Mouse (Mus musculus) skeletal muscle tissue, adult 2 months (tissue): ENCODE results near the gene Msi1.
"Not testable (repeated sequence)": the region's sequence is repeated elsewhere in the genome, so short reads cannot be mapped to it uniquely, and the experiment has no call there.

Experiments used
- DNase-seq: peaks from one replicate; pipeline ENCODE4 v3.0.0-alpha.2; 2012; ENCODE audit warnings: low read depth, low spot score

Msi1 gene

DNA sequence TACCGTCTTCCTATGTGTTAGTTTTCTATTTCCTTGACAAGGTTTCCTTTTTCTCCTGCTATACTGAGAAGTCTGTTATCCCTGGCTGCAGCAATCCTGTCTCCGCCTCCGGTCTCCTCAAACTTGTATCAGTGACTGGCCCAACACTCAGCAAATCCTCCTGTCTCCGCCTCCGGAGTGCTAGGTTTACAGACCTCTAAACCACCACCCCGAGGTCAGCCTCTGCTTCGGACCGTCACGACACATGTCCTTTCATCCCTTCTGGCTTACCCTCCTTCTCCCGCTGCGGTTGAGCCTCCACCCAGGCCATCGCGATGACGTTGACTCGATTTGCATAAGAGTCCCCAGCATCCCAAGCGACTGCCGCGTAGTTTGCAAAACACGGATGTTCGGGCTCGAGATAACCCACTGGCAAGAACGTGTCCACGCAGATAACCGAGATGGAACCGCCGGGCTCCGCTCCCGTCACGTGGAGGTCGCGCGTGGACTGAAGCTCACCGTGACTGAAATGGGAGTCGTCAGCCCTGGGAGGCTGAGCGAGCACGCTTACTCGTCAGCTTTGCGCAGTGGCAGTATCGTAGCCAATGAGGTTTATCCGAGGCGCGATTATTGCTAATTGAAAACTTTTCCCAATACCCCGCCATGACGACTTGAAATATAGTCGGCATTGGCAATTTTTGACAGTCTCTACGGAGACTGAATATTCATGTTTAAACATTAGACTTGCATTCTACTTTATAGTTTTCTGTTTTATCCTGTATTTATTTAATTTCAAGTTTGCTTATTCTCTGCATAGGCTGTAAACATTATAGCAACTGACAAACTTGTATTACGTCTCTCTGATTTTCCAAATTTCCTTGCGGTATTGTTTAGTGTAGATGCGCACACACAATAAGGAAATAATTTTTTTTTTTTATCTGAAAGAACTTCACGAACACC lies 60.6 kb downstream of the Msi1 start:
- DNase-seq: peak; percentile 97

DNA sequence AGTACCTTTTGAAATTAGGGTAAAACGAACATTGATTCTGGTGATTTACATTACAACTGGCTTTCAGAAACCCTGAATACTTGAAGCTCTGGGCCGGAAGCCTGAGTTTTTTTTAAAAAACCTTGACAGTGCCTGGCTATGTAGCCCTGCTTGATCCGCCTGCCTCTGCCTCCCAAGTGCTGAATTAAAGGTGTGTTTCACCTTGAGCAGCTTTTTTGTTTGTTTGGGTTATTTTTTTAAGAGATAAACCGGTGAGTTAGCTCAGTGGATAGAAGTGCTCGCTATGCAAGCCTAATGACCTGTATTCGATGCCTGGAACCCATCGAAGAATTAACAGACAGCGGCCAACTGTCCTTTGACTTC lies 61.2 kb downstream of the Msi1 start:
- DNase-seq: no peak

DNA sequence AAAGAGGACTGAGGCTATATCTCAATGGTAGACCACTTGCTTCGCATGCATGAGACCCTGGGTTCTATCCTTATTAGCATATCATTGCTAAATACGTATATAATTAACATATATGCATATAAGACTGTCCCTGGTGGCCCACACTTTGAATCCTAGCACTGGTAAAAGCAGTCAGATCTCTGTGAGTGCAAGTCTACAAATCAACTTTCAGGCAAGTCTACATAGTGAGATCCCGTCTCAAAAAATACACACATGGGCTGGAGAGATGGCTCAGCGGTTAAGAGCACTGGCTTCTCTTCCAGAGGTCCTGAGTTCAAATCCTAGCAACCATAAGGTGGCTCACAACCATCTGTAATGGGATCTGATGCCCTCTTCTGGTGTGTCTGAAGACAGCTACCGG lies 61.7 kb downstream of the Msi1 start:
- no peak for DNase-seq

DNA sequence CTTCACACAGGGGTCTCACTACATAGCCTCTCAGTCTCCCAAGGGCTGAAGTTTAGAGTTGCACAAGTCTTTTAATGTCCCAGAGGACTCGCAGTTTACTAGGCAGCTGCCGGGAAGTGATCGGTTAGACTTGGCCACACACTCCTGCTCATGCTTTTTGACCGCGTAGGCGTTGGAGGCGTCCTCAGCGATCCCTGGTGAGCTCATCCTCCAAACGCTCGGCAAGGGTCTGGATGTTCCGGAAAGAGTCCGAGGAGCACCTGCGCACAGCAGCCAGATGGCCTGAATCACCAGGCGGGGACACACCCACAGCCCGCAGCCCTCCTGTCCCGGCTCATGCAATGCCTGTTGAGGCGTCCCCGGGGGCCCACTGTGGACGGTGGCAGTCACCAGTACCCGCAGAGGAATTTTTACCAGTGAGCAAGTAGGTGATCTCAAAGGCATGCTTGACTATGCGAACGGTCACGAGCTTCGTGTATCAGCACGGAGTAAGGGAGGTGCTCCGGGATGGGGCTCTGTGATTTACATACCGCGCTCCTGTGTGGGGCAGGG lies 62.4 kb downstream of the Msi1 start:
- DNase-seq: peak; percentile 90

DNA sequence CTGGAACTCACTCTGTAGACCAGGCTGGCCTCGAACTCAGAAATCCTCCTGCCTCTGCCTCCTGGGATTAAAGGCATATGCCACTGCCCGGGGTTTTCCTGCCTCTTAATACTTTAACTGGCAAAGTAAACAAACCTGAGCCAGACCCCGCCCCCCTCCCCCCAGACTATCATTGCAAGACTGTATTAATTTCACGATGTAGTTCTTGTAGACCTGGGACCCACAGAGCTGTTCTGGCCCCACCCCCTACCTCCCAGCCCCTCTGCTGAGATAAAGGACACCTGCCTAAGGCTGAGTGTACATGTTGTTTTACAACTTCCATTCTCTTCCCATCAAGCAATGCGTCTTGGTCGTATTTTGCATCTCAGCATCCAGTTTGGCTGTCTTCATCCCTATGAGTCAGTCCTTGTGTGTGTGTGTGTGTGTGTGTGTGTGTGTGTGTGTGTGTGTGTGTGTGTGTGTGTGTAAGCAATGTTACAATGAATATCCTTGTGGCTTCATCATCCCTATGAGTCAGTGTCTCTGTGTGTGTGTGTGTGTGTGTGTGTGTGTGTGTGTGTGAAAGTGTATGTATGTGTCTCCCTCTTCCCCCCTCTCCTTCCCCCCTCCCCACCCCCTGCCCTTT lies 63.4 kb downstream of the Msi1 start:
- DNase-seq: no peak

DNA sequence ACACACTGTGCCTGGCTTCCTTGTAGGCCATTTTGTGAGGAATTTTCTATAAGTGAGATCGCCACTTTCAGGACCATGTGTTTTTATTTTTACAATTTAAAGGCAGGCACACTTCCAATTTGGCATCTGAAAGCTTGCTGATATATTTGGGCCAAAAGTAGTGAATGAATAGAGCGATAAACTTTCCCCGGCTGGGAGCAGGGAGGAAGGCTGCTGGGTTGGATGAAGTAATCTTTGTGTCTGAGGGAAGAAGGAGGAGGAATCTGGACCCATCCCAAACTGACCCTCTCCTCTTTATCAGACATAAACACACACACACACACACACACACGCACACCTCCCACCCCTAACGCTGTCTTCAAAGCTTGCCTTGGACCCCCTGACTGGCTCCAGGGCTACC lies 64.0 kb downstream of the Msi1 start:
- no peak for DNase-seq

DNA sequence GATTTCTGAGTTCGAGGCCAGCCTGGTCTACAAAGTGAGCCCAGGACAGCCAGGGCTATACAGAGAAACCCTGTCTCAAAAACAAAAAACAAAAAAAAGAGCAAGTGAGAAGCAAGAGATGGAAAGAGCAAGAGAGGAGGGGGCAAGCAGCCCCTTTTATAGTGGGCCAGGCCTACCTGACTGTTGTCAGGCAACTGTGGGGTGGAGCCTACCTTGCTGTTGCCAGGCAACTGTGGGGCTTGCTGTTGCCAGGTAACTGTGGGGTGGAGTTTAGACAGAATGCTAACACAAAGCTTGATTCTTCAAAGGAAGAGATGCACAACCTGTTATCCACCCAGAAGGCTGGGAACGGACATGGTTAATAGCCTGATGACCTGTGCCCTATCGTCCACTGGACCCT lies 66.2 kb downstream of the Msi1 start:
- DNase-seq: not testable (repeated sequence)

DNA sequence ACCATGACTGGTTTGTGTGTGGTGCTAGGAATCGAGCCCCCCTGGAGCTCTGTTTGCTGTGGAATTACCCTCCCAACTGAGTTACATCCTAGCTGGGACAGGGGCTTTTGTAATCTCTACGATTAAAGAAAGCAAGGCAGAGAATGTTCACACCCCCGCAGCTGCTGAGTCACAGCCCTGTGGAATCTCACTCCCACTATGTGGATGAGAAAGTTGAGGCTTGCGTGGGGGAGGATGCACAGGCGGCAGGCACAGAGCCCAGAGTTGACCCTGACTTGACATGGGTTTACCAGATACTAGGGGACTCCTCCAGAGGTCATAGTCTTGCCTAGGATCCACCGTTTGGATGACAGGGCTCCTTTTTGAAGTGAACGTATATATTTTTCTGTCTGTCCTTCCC lies 67.6 kb downstream of the Msi1 start:
- no peak for DNase-seq

DNA sequence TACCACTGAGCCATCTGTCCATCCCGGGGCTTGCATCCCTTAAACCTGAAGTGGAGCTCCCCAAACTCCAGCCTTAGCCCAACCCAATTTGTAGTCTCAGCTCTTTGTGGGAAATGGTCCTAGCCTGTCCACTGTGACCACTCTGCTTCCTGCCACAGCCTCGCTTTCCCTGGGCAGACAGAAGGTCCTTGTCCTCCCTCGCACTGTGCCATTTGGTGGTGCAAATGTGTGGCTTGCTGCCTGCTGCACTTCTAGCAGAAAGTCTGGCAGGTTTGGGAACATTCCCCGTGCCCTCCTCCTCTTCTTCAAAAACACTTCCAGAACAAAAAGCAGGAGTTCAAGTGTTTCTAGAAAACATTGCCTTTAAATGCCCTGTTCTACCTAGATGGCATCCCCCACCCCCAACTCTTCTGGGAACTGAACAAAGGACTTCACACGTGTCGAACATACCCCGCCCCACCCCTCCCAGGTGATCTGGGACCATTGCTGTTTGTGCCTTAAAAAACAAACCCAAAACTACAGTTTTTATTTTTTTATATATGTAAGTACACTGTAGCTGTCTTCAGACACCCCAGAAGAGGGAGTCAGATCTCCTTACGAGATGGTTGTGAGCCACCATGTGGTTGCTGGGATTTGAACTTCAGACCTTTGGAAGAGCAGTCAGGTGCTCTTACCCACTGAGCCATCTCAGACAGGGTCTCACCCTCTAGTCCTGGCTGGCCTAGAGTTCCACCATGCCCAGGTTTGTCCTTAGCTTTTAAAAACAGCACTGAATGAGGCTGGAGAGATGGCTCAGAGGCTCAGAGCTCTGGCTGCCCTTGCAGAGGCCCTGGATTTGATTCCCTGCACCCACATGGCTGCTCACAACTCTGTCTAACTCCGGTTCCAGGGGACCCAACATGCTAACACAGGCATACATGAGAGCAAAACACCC lies 69.2 kb downstream of the Msi1 start:
- no peak for DNase-seq

DNA sequence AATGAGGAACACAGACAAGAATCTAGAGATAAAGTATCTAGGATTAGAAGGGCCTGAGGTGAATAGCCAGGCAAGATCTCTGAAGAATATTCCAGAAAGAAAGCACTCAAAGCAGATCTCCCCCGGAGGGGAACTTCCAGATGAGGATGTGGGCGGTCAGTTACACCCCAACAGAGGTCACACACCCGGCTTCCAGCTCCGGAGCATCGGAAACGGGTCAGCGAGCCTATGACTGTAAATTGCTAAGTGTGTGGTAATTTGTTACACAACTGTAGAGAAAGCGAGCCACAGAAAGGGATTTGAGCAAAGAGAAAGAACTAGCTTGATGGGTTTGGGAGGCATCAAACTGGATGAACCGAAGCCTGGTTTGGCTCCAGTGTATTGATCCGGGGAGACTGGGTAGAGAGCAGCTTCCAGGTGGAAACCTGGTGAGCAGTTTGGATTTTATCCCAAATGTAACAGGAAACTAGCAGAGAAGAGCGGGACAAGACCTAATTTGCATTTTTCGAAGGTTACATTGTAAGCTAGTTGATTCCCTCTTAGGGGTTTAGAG lies 71.1 kb downstream of the Msi1 start:
- no peak for DNase-seq

DNA sequence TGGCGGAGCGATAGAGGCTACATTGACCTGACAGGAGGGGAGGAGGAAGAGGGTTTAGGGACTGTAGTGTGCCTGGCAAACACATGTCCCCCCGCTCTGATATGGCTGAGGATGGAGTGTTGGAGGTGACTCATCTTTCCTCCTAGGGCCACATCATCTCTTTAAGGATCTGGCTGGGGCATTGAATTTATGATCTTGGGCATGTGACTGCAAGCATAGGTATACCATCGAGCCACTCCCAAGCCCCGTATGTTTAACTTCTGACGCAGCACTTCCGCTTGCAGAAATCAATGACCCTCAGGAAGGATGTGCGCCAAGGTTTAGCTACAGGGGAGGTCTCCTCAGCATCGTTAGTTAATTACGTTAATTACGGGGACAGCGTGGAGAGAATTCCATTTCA lies 73.6 kb downstream of the Msi1 start:
- DNase-seq: no peak
